ENCODE assay signal across 20 mouse cellular contexts in the genomic region with DNA sequence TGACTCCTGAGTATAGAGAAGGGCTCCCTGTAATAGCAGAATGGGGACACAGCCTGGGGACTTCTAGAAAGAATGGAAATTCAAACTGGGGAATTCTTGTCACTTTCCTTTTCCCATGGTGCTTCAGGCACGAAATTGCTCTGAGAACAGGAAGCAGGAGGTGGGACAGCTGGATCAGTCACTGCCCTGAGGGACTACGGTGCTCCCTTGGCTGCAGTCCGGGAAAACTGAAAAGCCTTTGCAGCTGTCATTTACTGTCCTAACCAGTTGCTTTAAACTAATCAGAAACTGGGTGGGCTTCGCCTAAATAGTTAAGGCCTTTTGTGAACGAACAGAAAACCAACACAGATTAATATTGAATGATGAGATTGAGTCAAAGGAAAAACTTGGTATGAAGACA.
A peak's percentile ranks its signal among the peaks of the same experiment; 100 is the strongest.
DNase-seq lines count a peak whose midpoint lies in the region; ATAC-seq and TF ChIP-seq lines count a peak whose summit lies in the region.
"Had no signal": no experiment of that assay in that cellular context is flagged by ENCODE, and none has a peak within 500 bp of the region (broad histone marks: within the 10 kb centered on the region; RNA-seq: fewer than 3 reads in every experiment).

No protein-coding gene starts in this region.

- 59% methylated on average over 5 of the region's 5 CpGs for WGBS in kidney, embryonic 15.5 days

- no peak overlapping the region for H3K9ac ChIP-seq in kidney, embryonic 15.5 days
- H3K9ac ChIP-seq: forebrain, embryonic 15.5 days; hindbrain, embryonic 13.5 days; limb, embryonic 12.5 days; liver, embryonic 14.5 days; neural tube, embryonic 13.5 days had no signal

- intact Hi-C loops in gastrocnemius, postnatal 14 days (cut with DNase I; ENCODE audit: low total_unique reads) = no loop called here

- no peaks in the 10 kb centered on the region for H3K79me2 ChIP-seq in myocyte (ENCODE audit: control insufficient read depth, insufficient read depth)

- TF ChIP-seq POLR2A in testis, adult 2 months (IDR thresholded peaks at IDR 0.05; ENCODE audit: control insufficient read depth, low read depth, low read length) = no peak
- TF ChIP-seq POLR2A in myocyte (IDR thresholded peaks at IDR 0.05; ENCODE audit: insufficient read length, low read depth) = no peak

- H3K9me3 ChIP-seq in kidney, embryonic 15.5 days (replicated peaks) = no peaks in the 10 kb centered on the region
- H3K9me3 ChIP-seq: forebrain, embryonic 15.5 days; hindbrain, embryonic 13.5 days; neural tube, embryonic 13.5 days had no signal

- no peak overlapping the region for H3ac ChIP-seq in myocyte (ENCODE audit: control insufficient read depth, insufficient read length)

- no peaks in the 10 kb centered on the region for H3K27me3 ChIP-seq in kidney, embryonic 15.5 days
- H3K27me3 ChIP-seq in testis, adult 2 months (ENCODE audit: control insufficient read depth, insufficient read depth, low read length) = no peaks in the 10 kb centered on the region
- H3K27me3 ChIP-seq in myocyte (ENCODE audit: control insufficient read depth, insufficient read depth, insufficient read length) = no peaks in the 10 kb centered on the region
- H3K27me3 ChIP-seq: forebrain, embryonic 15.5 days; hindbrain, embryonic 13.5 days; megakaryocyte, embryonic 14.5 days; neural tube, embryonic 13.5 days had no signal

- H3K4me3 ChIP-seq in kidney, embryonic 15.5 days (replicated peaks) = no peak overlapping the region
- H3K4me3 ChIP-seq in testis, adult 2 months (ENCODE audit: control insufficient read depth, low read depth, low read length) = peak overlapping the region; percentile 4; the same call in 1 of the 2 replicates
- no peak overlapping the region for H3K4me3 ChIP-seq in myocyte
- H3K4me3 ChIP-seq: forebrain, embryonic 15.5 days; hindbrain, embryonic 13.5 days; limb, embryonic 12.5 days; megakaryocyte, embryonic 14.5 days; neural tube, embryonic 13.5 days had no signal

- no peaks in the 10 kb centered on the region for H3K4me1 ChIP-seq in kidney, embryonic 15.5 days
- no peaks in the 10 kb centered on the region for H3K4me1 ChIP-seq in testis, adult 2 months (ENCODE audit: control insufficient read depth, insufficient read depth, low read length)
- H3K4me1 ChIP-seq: forebrain, embryonic 15.5 days; megakaryocyte, embryonic 14.5 days had no signal

- H3K27ac ChIP-seq in kidney, embryonic 15.5 days = no peak overlapping the region
- no peak overlapping the region for H3K27ac ChIP-seq in testis, adult 2 months (ENCODE audit: control insufficient read depth, insufficient read depth, low read depth, low read length)
- H3K27ac ChIP-seq: forebrain, embryonic 15.5 days; hindbrain, embryonic 13.5 days; limb, embryonic 12.5 days; liver, embryonic 14.5 days; neural tube, embryonic 13.5 days had no signal

- no peaks in the 10 kb centered on the region for H3K36me3 ChIP-seq in kidney, embryonic 15.5 days
- no peaks in the 10 kb centered on the region for H3K36me3 ChIP-seq in testis, adult 2 months (ENCODE audit: control insufficient read depth, insufficient read depth, low read length)
- no peaks in the 10 kb centered on the region for H3K36me3 ChIP-seq in myocyte (ENCODE audit: control insufficient read depth, insufficient read depth)
- H3K36me3 ChIP-seq: forebrain, embryonic 15.5 days; hindbrain, embryonic 13.5 days; limb, embryonic 12.5 days; neural tube, embryonic 13.5 days had no signal

- no peak for ATAC-seq in kidney, embryonic 15.5 days (replicated peaks; ENCODE audit: low FRiP score)
- ATAC-seq in megakaryocyte, adult 5-6 weeks (ENCODE audit: poor library complexity, severe bottlenecking) = no peak
- ATAC-seq: forebrain, embryonic 15.5 days; intestine, embryonic 16.5 days; lung, postnatal 0 days had no signal

- TF ChIP-seq CTCF in testis, adult 2 months (IDR thresholded peaks at IDR 0.05; ENCODE audit: control insufficient read depth, insufficient read depth, insufficient replicate concordance, low read depth, low read length) = no peak

- H3K4me2 ChIP-seq in kidney, embryonic 15.5 days = no peak overlapping the region
- peak overlapping the region; percentile 55 for H3K4me2 ChIP-seq in myocyte (ENCODE audit: low read depth)
- H3K4me2 ChIP-seq: forebrain, embryonic 15.5 days; hindbrain, embryonic 13.5 days; limb, embryonic 12.5 days; neural tube, embryonic 13.5 days had no signal

- DNase-seq in gastrocnemius, postnatal 14 days = peak; percentile 25
- no peak for DNase-seq in gastrocnemius, postnatal 25 days
- DNase-seq in kidney, postnatal 10 days = peak; percentile 23
- DNase-seq in testis, postnatal 14 days (ENCODE audit: low spot score) = no peak
- DNase-seq: adrenal gland, postnatal 25 days; cerebellum, adult 9-10 months; embryo, embryonic 11 days; right cerebral cortex, postnatal 4 days had no signal

TF ChIP-seq in myocyte, 11 proteins besides CTCF, POLR2A, EP300 and RAD21:
- TF ChIP-seq E2F4 (IDR thresholded peaks at IDR 0.05; ENCODE audit: insufficient read depth) = no peak
- TF ChIP-seq MYOD1 (IDR thresholded peaks at IDR 0.05; ENCODE audit: control insufficient read depth in 1 of 3, insufficient read length in 2 of 3, low read depth in 2 of 3) = peak in 2 of 3 experiments; percentile 27 to 39
- TF ChIP-seq SRF (IDR thresholded peaks at IDR 0.05; ENCODE audit: control insufficient read depth, insufficient read length, low read depth) = no peak
- TF ChIP-seq MYOG (IDR thresholded peaks at IDR 0.05; ENCODE audit: control insufficient read depth in 1 of 3, insufficient read depth in 1 of 3, insufficient read length in 2 of 3, low read depth in 2 of 3) = peak in 1 of 3 experiments; percentile 61
- TF ChIP-seq TCF12 (IDR thresholded peaks at IDR 0.05; ENCODE audit: insufficient read depth, poor library complexity, severe bottlenecking) = no peak

Comparison
In these comparisons a context has a peak if more than half of its experiments do, and no peak if none do; other contexts are left out.
1. DNase-seq: peak in gastrocnemius, postnatal 14 days (single experiment) and kidney, postnatal 10 days (single experiment); none in gastrocnemius, postnatal 25 days (single experiment) and testis, postnatal 14 days (single experiment).